Mouse (Mus musculus) urinary bladder, postnatal 14 days (tissue): ENCODE measurements around the gene Atg9a.
A peak's percentile ranks its signal among the peaks of the same experiment; 100 is the strongest.

Experiments
- DNase-seq: peaks from one replicate; pipeline ENCODE4 v3.0.0; 2021; ENCODE audit warnings: low spot score

Gene Atg9a

DNA sequence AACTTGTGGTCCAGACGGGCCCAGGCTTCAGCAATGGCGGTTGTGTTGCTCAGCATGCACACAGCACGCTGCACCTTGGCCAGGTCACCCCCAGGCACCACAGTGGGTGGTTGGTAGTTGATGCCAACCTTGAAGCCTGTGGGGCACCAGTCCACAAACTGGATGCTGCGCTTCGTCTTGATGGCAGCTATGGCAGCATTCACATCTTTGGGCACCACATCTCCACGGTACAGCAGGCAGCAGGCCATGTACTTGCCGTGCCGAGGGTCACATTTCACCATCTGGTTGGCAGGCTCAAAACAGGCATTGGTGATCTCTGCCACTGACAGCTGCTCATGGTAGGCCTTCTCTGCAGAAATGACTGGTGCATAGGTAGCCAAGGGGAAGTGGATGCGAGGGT, 23.8 kb upstream of the Atg9a start:
- no peak for DNase-seq

- peak; percentile 38 for DNase-seq
Measured at GRCm38 (mm10) chr1:75214886-75215285, 22.9 kb upstream of the Atg9a start.

DNA sequence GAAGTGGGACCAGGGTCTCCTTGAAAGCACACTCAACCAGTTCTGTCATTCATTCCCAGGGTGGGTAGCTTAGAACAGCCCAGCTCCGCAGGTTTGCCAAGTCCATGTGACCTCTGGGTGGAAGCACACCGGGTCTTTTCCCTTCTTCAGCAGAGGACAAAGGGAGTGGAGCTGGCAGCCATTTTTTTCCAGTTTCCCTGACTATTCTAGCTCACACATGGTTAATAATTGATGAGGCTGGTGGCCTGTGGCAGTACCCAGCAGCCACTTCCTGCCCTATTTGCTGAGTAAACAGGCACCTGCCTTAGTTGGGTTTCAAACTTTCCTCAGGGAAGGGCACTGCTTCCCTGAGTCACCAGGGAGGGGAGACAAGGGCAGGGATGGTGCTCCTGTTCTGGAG, 22.4 kb upstream of the Atg9a start:
- no peak for DNase-seq

DNA sequence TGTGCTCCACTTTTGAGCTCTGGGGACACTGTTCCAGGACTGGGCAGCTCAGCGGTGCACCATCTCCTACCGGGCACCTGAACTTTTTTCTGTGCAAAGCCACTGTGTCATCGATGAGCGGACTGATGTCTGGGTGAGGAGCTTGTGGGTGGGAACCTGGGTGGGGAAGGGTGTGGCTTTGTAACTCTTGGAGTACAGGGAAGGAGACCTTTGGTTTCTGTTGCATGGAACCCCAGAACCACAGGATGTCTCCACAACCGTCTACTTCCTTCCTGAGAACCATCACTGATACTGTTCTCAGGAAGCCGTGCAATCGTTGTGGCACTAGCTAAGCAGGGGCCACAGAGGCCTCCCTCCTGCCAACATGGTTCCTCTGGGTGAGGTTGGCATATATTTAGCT, 21.1 kb upstream of the Atg9a start:
- no peak for DNase-seq

DNA sequence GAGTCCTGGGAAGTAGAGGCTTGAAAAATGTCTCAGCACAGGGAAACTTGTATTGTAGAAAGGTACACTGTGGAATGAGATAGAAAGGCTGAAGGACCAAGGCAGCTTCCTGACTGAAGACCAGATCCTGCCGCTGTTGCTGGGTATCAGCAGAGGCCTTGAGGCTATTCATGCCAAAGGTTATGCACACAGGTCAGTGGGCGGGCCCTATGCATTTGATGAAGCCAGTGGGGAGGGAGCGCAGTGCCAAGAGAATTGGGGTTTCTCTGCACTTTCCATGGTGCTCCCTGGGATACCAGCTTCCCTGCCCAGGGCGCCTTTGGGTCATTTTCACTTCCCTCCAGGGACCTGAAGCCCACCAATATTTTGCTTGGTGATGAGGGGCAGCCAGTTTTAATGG, 20.5 kb upstream of the Atg9a start:
- DNase-seq = no peak

DNA sequence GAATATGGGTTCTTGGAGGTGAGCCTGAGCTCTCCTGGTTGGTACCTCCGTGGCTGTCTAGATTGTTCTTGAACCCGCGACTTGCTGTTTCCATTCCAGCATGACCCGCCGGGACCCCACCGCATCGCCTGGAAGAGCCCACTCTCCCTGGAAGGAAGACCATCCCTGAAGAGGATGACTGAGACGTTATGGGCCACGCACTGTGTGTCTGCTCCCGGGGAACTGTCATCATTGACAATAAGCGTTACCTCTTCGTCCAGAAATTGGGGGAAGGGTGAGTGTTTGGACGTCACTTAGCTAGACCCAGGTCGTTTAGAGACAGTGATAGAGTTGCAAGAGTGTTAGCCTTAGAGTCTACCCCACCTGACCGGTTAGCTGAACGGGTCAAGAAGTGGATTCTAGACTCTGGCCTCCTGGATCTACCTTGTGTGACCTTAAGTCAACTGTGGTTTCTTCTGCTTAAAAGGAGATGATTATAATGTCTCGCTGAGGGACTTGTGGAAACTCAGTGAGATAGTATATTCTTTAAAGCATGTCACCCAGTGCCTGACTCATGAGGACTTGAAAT, 19.2 kb upstream of the Atg9a start:
- no peak for DNase-seq

DNA sequence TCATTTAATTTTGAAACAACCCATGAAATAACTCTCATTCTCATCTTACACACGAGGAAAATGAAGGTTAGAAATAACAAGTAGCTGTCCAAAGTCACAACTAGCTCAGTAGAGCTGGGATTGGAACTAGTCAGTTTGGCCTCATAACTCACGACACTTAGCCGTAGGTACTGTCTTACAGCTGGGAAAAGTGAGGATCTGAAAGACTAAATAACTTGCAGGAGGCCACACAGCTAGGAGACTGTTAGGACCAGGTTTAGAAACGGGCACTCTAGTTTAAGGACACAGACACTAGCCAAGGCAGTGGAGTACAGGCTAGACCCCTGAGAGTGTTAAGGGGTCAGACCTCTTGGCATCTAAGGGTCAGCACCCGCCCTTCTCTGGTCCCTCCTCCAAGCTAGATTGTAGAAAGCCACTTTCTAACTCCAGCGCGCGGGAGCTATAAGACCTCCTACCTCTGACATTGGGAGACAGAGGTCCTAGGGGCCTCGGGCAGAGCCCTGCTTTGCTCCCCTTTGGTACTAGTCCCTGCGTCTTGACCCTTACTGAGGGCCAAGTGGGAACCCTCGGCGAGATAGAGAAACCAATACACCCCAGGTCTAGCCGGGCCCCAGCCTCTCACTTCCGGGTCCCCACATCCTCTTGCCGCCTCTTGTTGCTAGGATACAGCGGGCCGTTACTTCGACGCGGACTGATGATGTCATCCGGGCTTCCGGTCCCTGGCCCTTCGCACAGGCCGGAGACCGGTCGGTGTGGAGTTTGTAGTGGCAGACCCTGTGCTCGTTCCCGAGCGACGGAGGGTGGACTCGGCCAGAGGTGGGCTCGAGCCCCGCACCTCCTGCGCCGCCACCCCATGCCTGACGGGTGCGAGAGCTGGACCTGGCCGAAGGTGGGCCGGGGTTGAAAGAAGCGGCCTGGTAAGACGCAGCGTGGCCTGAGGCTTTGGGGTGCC, 18.4 kb upstream of the Atg9a start, which contains the start of the genes Glb1l and Stk16:
TSS of gene Glb1l (minus strand) at position 678 of the 952 bp plus-strand sequence.
TSS of gene Stk16 (plus strand) at position 703 of the 952 bp plus-strand sequence.
- peak; percentile 97 for DNase-seq

DNA sequence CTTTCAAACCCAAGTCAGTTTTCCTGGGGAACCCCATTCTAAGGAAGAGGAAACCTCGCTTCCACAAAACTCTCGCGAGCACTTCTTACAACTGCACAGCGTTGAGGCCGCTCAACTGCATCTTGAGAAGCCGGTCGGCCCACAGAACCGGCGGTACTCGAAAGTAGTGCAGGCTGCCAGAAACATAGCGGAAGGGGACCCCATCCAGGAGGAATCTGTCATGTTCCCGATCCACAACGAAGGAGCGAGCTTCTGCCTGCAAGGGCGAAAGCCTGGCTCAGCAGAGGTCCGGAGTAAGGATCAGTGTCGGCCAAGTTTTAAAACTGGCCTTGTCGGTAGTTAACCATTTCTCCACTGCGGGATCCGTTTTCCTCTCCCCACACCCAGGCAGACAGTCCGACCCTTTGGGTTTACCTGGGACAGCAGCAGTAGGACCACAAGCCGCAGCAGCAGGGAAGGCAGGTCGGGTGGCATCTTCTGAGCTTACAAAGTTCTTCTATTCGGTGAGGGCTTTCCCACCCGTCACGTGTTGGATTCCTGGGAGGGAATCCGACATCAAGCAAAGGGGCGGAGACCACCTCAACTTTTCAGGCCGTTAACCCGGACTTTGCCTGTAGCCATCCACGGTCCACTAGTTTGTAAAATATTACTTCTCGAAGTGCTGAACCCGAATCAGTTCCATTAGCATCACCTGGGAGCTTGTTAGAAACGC, 17.1 kb upstream of the Atg9a start:
- DNase-seq = peak; percentile 49

DNA sequence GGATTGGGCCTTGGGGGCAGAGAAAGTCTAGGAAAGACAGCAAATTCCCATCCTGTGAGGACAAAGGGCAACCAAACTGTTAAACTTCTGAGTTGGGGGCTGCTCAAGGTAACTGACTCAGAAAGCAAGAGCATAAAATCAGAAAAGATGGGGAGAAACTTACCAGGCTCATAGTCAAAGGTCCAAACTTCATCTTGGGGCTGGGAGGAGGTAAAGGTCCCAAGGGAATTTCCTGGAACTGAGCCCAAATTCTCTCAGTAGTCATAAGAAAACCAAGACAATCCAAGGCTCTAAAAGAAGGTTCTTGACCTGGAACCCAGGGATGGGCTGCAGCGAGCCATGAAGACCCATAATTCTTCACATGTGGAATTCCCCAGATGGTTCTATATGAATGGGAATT, 9.2 kb upstream of the Atg9a start:
- DNase-seq = no peak

- peak; percentile 65 for DNase-seq
Measured at GRCm38 (mm10) chr1:75192452-75192851, 456 bp upstream of the Atg9a start.

DNA sequence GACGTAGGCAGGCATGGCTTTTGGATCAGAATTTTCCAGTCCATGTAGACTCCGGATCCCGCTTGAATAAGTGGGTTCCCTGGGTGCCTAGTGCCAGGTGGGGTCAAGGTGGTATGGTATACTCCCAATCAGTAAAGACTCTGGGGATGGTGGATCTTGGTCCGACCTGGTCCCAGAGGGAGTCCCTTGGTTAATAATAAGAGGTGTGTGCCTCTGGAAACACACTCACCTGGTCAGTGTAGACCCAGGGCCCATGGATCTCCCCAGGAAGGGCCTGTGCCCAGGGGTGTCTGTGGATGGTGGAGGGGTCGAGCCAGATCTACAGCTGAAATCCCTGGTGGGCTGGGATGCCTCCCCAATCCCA, 756 bp downstream of the Atg9a start:
- no peak for DNase-seq

- DNase-seq = no peak
Measured at GRCm38 (mm10) chr1:75190577-75190976, 1.4 kb downstream of the Atg9a start.

DNA sequence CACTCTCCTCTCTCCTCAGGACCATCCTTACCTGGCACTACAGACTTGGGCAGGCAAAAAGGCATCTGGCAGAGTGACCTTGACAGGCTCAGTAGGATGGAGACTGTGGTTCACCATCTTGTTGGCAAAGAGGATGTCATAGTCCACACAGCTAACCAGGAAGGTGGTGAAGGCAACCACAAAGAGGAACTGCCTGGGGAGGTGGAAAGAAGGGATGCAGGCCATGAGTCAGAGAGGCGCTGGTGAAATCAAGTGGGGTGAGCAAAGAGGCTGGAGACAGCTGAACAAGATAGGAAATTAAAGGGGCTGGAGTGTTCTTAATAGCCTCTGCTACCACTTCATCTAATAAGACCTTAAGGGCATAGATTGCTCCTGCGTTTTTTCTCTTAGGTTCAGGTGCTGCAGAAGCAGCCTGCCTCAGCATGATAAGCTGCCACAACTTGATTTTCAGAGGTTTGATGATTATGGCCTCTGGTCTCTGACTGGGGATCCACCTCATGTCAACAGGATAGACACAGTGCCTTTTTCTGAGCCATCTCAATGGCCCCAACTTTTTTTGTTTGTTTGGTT, 4.0 kb downstream of the Atg9a start:
- no peak for DNase-seq

DNA sequence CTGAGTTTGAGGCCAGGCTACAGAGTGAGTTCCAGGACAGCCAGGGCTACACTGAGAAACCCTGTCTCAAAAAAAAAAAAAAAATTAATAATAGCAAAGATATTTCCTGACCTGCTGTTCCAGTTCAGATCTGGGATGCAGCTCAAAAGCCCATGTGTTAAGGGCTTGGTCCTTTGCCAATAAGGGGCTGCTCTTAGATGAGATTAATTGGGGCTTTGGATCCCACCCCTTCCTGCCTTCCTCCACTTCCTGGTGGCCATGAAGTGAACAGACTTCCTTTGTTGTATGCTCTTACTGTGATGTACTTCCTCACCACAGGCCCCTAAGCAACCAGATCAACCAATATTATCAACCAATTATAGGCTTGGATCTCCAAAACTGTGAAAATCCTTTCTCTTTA, 4.9 kb downstream of the Atg9a start:
- DNase-seq = no peak

GRCm38 (mm10) chr1:75185495-75185894, 6.5 kb downstream of the Atg9a start:
- DNase-seq = no peak

DNA sequence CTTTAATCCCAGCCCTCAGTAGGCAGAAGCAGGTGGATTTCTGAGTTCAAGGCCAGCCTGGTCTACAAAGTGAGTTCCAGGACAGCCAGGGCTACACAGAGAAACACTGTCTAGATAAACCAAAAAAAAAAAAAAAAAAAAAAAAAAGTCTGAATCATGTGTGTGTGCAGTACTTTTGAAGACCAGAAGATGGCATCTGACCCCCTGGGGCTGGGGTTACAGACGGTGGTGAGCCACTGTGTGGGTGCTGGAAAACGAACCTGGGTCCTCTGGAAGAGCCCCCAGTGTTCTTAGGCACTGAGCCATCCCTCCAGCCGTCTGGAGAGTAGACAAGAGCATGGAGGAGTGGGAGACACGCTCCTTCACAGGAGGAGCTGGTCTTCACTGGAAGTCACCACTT, 9.8 kb downstream of the Atg9a start:
- DNase-seq = no peak

GRCm38 (mm10) chr1:75181377-75181870, 10.6 kb downstream of the Atg9a start:
- DNase-seq = no peak

DNA sequence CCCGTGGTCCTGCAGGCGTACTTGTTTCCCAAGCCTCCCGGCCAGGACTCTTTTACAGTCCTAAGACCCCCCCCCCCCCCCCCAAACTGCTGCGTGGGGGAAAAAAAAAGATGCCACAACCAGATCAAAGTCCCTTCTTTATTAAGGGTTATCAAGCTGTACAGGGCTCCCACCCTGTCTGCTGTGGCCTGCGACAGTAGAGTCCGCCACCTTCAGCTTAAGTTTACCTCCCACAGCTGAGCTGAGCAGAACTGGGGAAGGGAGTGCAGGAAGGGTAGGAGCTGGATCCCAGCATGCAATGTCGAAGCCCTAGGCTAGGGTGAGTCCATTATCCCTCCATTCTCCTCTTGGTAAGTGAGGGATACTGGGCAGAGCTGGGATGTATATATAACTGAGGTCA, 11.3 kb downstream of the Atg9a start:
- DNase-seq = no peak

- DNase-seq = peak; percentile 86
Measured at GRCm38 (mm10) chr1:75180105-75180590, 11.8 kb downstream of the Atg9a start, which contains the start of gene Abcb6. Gene Abcb6, minus strand, starts transcription at chr1:75180392.

- DNase-seq = peak; percentile 14
Measured at GRCm38 (mm10) chr1:75179334-75180104, 12.5 kb downstream of the Atg9a start.
